Mouse (Mus musculus) limb, embryonic 12.5 days (tissue): Measurements from ENCODE around the gene Slc34a2. TPM values are rescaled to one million over a fixed set of nuclear protein-coding genes. Genes with fewer than 3 reads are reported as not detected.

Experiments used
- ATAC-seq: fragments of 200-750 bp; cut with Nextera tagmentation; 2 replicates; pipeline ENCODE4 v1.8.0; 2017; ENCODE audit warnings: low read depth, moderate TSS enrichment; ENCODE audit not compliant: insufficient number of reproducible peaks, insufficient read depth, low FRiP score, low TSS enrichment
- H3K27ac ChIP-seq: fragments of 300-500 bp; sonication (generic); 2 replicates; pipeline ENCODE4 v1.5.1; 2016; ENCODE audit warnings: mild to moderate bottlenecking, moderate library complexity
- H3K27me3 ChIP-seq: fragments of 300-500 bp; sonication (generic); 2 replicates; pipeline ENCODE4 v1.6.1; 2016; ENCODE audit warnings: mild to moderate bottlenecking, moderate library complexity
- H3K36me3 ChIP-seq: fragments of 300-500 bp; sonication (generic); 2 replicates; pipeline ENCODE4 v1.6.1; 2016; ENCODE audit warnings: mild to moderate bottlenecking, moderate library complexity
- H3K4me1 ChIP-seq: fragments of 300-500 bp; sonication (generic); replicated peaks from 2 replicates; pipeline ENCODE4 v1.6.1; 2016
- H3K4me2 ChIP-seq: fragments of 300-500 bp; sonication (generic); 2 replicates; pipeline ENCODE4 v1.6.1; 2016; ENCODE audit warnings: mild to moderate bottlenecking, moderate library complexity
- H3K4me3 ChIP-seq: fragments of 300-500 bp; sonication (generic); replicated peaks from 2 replicates; pipeline ENCODE4 v1.5.1; 2016; ENCODE audit warnings: mild to moderate bottlenecking
- H3K9ac ChIP-seq: fragments of 300-500 bp; sonication (generic); replicated peaks from 2 replicates; pipeline ENCODE4 v1.6.1; 2016; ENCODE audit warnings: mild to moderate bottlenecking, moderate library complexity
- H3K9me3 ChIP-seq: fragments of 300-500 bp; sonication (generic); 2 replicates; pipeline ENCODE4 v1.6.1; 2016; ENCODE audit warnings: mild to moderate bottlenecking, moderate library complexity
- WGBS: fragments of 180-500 bp; shearing (Covaris S2); methylation state at CpG from one replicate; pipeline ENCODE4 v1.1.7; 2016; 5-methylcytosine and 5-hydroxymethylcytosine counted together
- polyA plus RNA-seq: library from polyadenylated mRNA; unstranded; fragments of >200 nt; fragmentation: Nextera tagmentation; extraction: Ambion mirVana; gene quantifications from 2 replicates; pipeline ENCODE4 v1.2.1, GENCODE M21; 2016

The Slc34a2 gene
- polyA plus RNA-seq, 1 experiment from 2014 or later, result not detected

- ATAC-seq, result no peak
- Histone ChIP-seq H3K27me3 (no peaks in the 10 kb centered on the region; the same call in 1 of the 2 replicates), H3K4me3 (no peak overlapping the region), H3K9me3 (peaks cover 10% of the 10 kb centered on the region), H3K36me3 (no peaks in the 10 kb centered on the region; the same call in 1 of the 2 replicates), H3K27ac (no peak overlapping the region), H3K9ac (no peak overlapping the region), H3K4me2 (no peak overlapping the region), H3K4me1 (peaks cover 3% of the 10 kb centered on the region; the same call in 1 of the 2 replicates)
- 80% methylated on average over 5 of the region's 5 CpGs for WGBS
Measured at GRCm38 (mm10) chr5:53111036-53111435, 73.2 kb downstream of the Slc34a2 start.

- no peak overlapping the region for H3K4me3 ChIP-seq
- no peaks in the 10 kb centered on the region; the same call in 1 of the 2 replicates for H3K36me3 ChIP-seq
- no peak; the same call in 1 of the 2 replicates for ATAC-seq
- H3K27me3 ChIP-seq, result no peaks in the 10 kb centered on the region; the same call in 1 of the 2 replicates
- peaks cover 3% of the 10 kb centered on the region; the same call in 1 of the 2 replicates for H3K4me1 ChIP-seq
- H3K9ac ChIP-seq, result no peak overlapping the region
- no peak overlapping the region for H3K4me2 ChIP-seq
- 72% methylated on average over 5 of the region's 5 CpGs for WGBS
- peaks cover 10% of the 10 kb centered on the region for H3K9me3 ChIP-seq
- no peak overlapping the region for H3K27ac ChIP-seq
Measured at GRCm38 (mm10) chr5:53112942-53113341, 75.1 kb downstream of the Slc34a2 start.

GRCm38 (mm10) chr5:53114616-53115267 lies 76.9 kb downstream of the Slc34a2 start:
- Histone ChIP-seq H3K36me3 (no peaks in the 10 kb centered on the region; the same call in 1 of the 2 replicates), H3K9me3 (peaks cover 10% of the 10 kb centered on the region), H3K9ac (no peak overlapping the region), H3K4me1 (peaks cover 3% of the 10 kb centered on the region; the same call in 1 of the 2 replicates), H3K4me2 (no peak overlapping the region), H3K27me3 (no peaks in the 10 kb centered on the region; the same call in 1 of the 2 replicates), H3K27ac (no peak overlapping the region), H3K4me3 (no peak overlapping the region)
- 70% methylated on average over 12 of the region's 12 CpGs for WGBS
- no peak for ATAC-seq

GRCm38 (mm10) chr5:53118212-53118611 lies 80.3 kb downstream of the Slc34a2 start:
- Histone ChIP-seq H3K4me3 (no peak overlapping the region), H3K9ac (no peak overlapping the region), H3K4me1 (no peaks in the 10 kb centered on the region), H3K4me2 (no peak overlapping the region), H3K27ac (no peak overlapping the region), H3K36me3 (no peaks in the 10 kb centered on the region; the same call in 1 of the 2 replicates), H3K27me3 (no peaks in the 10 kb centered on the region; the same call in 1 of the 2 replicates), H3K9me3 (peaks cover 6% of the 10 kb centered on the region)
- ATAC-seq, result no peak
- WGBS, result 92% methylated on average over 8 of the region's 8 CpGs

- H3K4me1 ChIP-seq, result no peaks in the 10 kb centered on the region
- H3K9ac ChIP-seq, result no peak overlapping the region
- no peak for ATAC-seq
- H3K9me3 ChIP-seq, result no peaks in the 10 kb centered on the region
- no peak overlapping the region for H3K27ac ChIP-seq
- H3K36me3 ChIP-seq, result no peaks in the 10 kb centered on the region
- H3K4me3 ChIP-seq, result no peak overlapping the region
- no peaks in the 10 kb centered on the region; the same call in 1 of the 2 replicates for H3K27me3 ChIP-seq
- no peak overlapping the region for H3K4me2 ChIP-seq
- WGBS, result 71% methylated on average over 3 of the region's 3 CpGs
Measured at GRCm38 (mm10) chr5:53119689-53120088, 81.8 kb downstream of the Slc34a2 start.

Other genes with a start within 250 kb of the Slc34a2 start
- 125 and 128 TPM in 2 replicates for gene Anapc4, start 204.1 kb upstream of the Slc34a2 start, polyA plus RNA-seq
- gene Sel1l3, start 175.8 kb downstream of the Slc34a2 start, polyA plus RNA-seq, result 1.3 and 1.4 TPM in 2 replicates
- 65.6 and 66.0 TPM in 2 replicates for gene Smim20, start 229.0 kb downstream of the Slc34a2 start, polyA plus RNA-seq